Mouse (Mus musculus): ENCODE measurements around the gene Tubgcp2. TPM values are rescaled to one million over a fixed set of nuclear protein-coding genes. Genes with fewer than 3 reads are reported as not detected.

Gene Tubgcp2
- total RNA-seq, 2 experiments from 2014 or later, result 39.9 to 40.6 TPM

DNA sequence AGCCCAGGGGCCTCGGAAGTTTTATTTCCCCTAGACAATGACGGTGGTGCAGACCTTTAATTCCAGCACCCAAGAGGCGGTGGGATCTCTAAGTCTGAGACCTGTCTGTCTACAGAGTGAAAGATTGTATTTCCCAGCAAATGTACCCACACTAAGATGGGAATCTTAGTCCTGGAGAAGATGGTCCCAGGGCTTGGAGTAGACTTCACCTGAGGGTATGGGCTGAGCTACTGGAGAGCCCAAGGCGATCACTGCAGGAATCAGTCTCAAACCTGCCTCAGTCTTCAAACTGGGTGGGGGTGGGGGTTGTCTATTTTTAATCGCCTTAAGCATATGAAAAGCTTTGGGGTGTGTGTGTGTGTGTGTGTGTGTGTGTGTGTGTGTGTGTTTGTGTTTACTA, 90.4 kb downstream of the Tubgcp2 start:
- DNase-seq (ENCODE audit: low spot score in 2 of 2), result no peak
- Histone ChIP-seq H3K27ac (no peak overlapping the region), H3K4me3 (no peak overlapping the region)
- no peak for TF ChIP-seq CTCF (conservative IDR thresholded peaks at IDR 0.05)

Small RNA genes within 50 kb of the gene (microRNA-seq; reads per million reads assigned to microRNA genes)
- 0.96 to 1.3 reads per million in 2 experiments for gene Mir202
- gene Mir7062, result 0.64 to 1.1 reads per million in 2 experiments
- gene mmu-mir-7686, result 0 reads per million in 2 experiments

Other genes starting within 250 kb of the Tubgcp2 start
- gene Adgra1, start 202.5 kb downstream of the Tubgcp2 start, total RNA-seq (2021), result 10 to 100 TPM; 45.8 to 48.8 TPM
- 10 to 100 TPM; 80.3 to 87.0 TPM for gene Kndc1, start 142.0 kb downstream of the Tubgcp2 start, total RNA-seq (2021)
- gene Utf1, start 92.9 kb downstream of the Tubgcp2 start, total RNA-seq (2021), result not detected
- 1 to 10 TPM; 1.3 to 1.5 TPM for gene 6430531B16Rik, start 57.9 kb downstream of the Tubgcp2 start, total RNA-seq (2021)
- 1 to 10 TPM; 3.4 to 6.0 TPM for gene Adam8, start 44.1 kb downstream of the Tubgcp2 start, total RNA-seq (2021)
- gene Zfp511, start 278 bp downstream of the Tubgcp2 start, total RNA-seq (2021), result 10 to 100 TPM; 24.8 to 28.7 TPM
- gene Msx3, start 12.4 kb upstream of the Tubgcp2 start, total RNA-seq (2021), result under 1 TPM in 1 of 2 experiments, not detected in 1; 0.15 TPM
- gene Caly, start 45.9 kb upstream of the Tubgcp2 start, total RNA-seq (2021), result 100 to 1,000 TPM; 255 to 267 TPM
- not detected for gene Prap1, start 56.7 kb upstream of the Tubgcp2 start, total RNA-seq (2021)
- 10 to 100 TPM; 46.6 to 48.5 TPM for gene Fuom, start 65.8 kb upstream of the Tubgcp2 start, total RNA-seq (2021)
- 1 to 10 TPM; 4.6 to 6.5 TPM for gene Paox, start 79.1 kb upstream of the Tubgcp2 start, total RNA-seq (2021)
- gene Echs1, start 79.8 kb upstream of the Tubgcp2 start, total RNA-seq (2021), result 10 to 100 TPM; 60.0 to 63.2 TPM
- 10 to 100 TPM; 27.8 to 27.9 TPM for gene Mtg1, start 100.9 kb upstream of the Tubgcp2 start, total RNA-seq (2021)
- 100 to 1,000 TPM; 177 to 178 TPM for gene Sprn, start 118.2 kb upstream of the Tubgcp2 start, total RNA-seq (2021)
- not detected for gene Olfr522, start 128.1 kb upstream of the Tubgcp2 start, total RNA-seq (2021)
- under 1 TPM; 0.10 to 0.20 TPM for gene Olfr523, start 136.5 kb upstream of the Tubgcp2 start, total RNA-seq (2021)
- not detected for gene Olfr524, start 169.3 kb upstream of the Tubgcp2 start, total RNA-seq (2021)
- gene Cd163l1, start 181.6 kb upstream of the Tubgcp2 start, total RNA-seq (2021), result under 1 TPM; 0.44 to 0.56 TPM
- under 1 TPM in 1 of 2 experiments, not detected in 1; 0.12 TPM for gene 5830411N06Rik, start 210.6 kb upstream of the Tubgcp2 start, total RNA-seq (2021)

Measured in layer of hippocampus, adult 2 months (tissue).